Mouse (Mus musculus) MEL (cell line): ENCODE results near the gene Rabgap1l.

Experiments
- CTCF ChIP-seq, 3 experiments: IDR thresholded peaks in 2 of 3; conservative IDR thresholded peaks in 1 of 3; 2 replicates each; pipeline ENCODE4 v1.5.1; 2011 to 2012; ENCODE audit warnings: low read length in 3 of 3, low read depth in 2 of 3, mild to moderate bottlenecking in 2 of 3, improper control_type of control experiment in 1 of 3, inconsistent platforms in 1 of 3, mixed read lengths in 1 of 3, moderate library complexity in 1 of 3; ENCODE audit not compliant: control insufficient read depth in 1 of 3, insufficient read depth in 1 of 3, poor library complexity in 1 of 3, severe bottlenecking in 1 of 3
- EP300 ChIP-seq, 2 experiments: IDR thresholded peaks; 2 replicates each; pipeline ENCODE4 v1.6.1; 2011; ENCODE audit warnings: improper control_type of control experiment in 2 of 2, low read length in 2 of 2, low read depth in 1 of 2, mild to moderate bottlenecking in 1 of 2
- KAT2A ChIP-seq: conservative IDR thresholded peaks from 2 replicates; pipeline ENCODE4 v1.6.1; 2012; ENCODE audit warnings: low read depth, low read length, improper control_type of control experiment, inconsistent platforms
- MAFK ChIP-seq: IDR thresholded peaks from 2 replicates; pipeline ENCODE4 v1.6.1; 2011; ENCODE audit warnings: low read depth, mild to moderate bottlenecking, low read length, improper control_type of control experiment, borderline replicate concordance
- MAX ChIP-seq: IDR thresholded peaks from 2 replicates; pipeline ENCODE4 v1.6.1; 2011; ENCODE audit warnings: low read length, improper control_type of control experiment
- NRF1 ChIP-seq: IDR thresholded peaks from 2 replicates; pipeline ENCODE4 v1.6.1; 2014; ENCODE audit warnings: low read depth, mild to moderate bottlenecking, inconsistent platforms, low read length, improper control_type of control experiment, moderate library complexity; ENCODE audit not compliant: poor library complexity, insufficient read depth, severe bottlenecking
- POLR2A ChIP-seq, 2 experiments: IDR thresholded peaks; 2 replicates each; pipeline ENCODE4 v1.6.1; 2011 to 2012; ENCODE audit warnings: low read length in 2 of 2, mild to moderate bottlenecking in 2 of 2, control low read depth in 1 of 2, improper control_type of control experiment in 1 of 2, low read depth in 1 of 2, moderate library complexity in 1 of 2; ENCODE audit not compliant: control insufficient read depth in 1 of 2, insufficient read depth in 1 of 2, poor library complexity in 1 of 2
- POLR2AphosphoS2 ChIP-seq: IDR thresholded peaks from 2 replicates; pipeline ENCODE4 v1.6.1; 2011; ENCODE audit warnings: low read length, improper control_type of control experiment
- SIN3A ChIP-seq: IDR thresholded peaks from 2 replicates; pipeline ENCODE4 v1.6.1; 2012; ENCODE audit warnings: low read length, improper control_type of control experiment, inconsistent platforms
- TBP ChIP-seq: IDR thresholded peaks from 2 replicates; pipeline ENCODE4 v1.8.0; 2011; ENCODE audit warnings: low read depth, low read length, improper control_type of control experiment
- TCF12 ChIP-seq: IDR thresholded peaks from 2 replicates; pipeline ENCODE4 v1.6.1; 2014; ENCODE audit warnings: low read depth, mild to moderate bottlenecking, inconsistent platforms, low read length, improper control_type of control experiment, moderate library complexity
- ZNF384 ChIP-seq: IDR thresholded peaks from 2 replicates; pipeline ENCODE4 v1.6.1; 2012; ENCODE audit warnings: low read depth, mild to moderate bottlenecking, inconsistent platforms, low read length, improper control_type of control experiment

- TF ChIP-seq EP300 (IDR thresholded peaks at IDR 0.05; ENCODE audit: low read depth in 1 of 2, low read length in 2 of 2): no peak
- TF ChIP-seq MAX: no peak
- TF ChIP-seq POLR2A (IDR thresholded peaks at IDR 0.05; ENCODE audit: control insufficient read depth in 1 of 2, insufficient read depth in 1 of 2, low read depth in 1 of 2, low read length in 2 of 2, poor library complexity in 1 of 2): no peak
- TF ChIP-seq NRF1: no peak
- TF ChIP-seq KAT2A: no peak
- TF ChIP-seq SIN3A: no peak
- no peak for TF ChIP-seq TBP
- TF ChIP-seq TCF12: no peak
- no peak for TF ChIP-seq MAFK
- TF ChIP-seq ZNF384: no peak
- no peak for TF ChIP-seq POLR2AphosphoS2
- TF ChIP-seq CTCF (IDR thresholded peaks at IDR 0.05 in 2 of 3, conservative IDR thresholded peaks at IDR 0.05 in 1 of 3; ENCODE audit: control insufficient read depth in 1 of 3, insufficient read depth in 1 of 3, low read depth in 2 of 3, low read length in 3 of 3, poor library complexity in 1 of 3, severe bottlenecking in 1 of 3): no peak
Observed at GRCm38 (mm10) chr1:160366615-160367014, 426.4 kb downstream of the Rabgap1l start.
